Mouse (Mus musculus): ENCODE data around the gene Ctss. TPM values are rescaled to one million over a fixed set of nuclear protein-coding genes. Genes with fewer than 3 reads are reported as not detected.

Gene Ctss
- 14.1 and 20.2 TPM in 2 replicates for total RNA-seq (2021)
- long read RNA-seq, transcript Ctss-202 (8 exons, 1,355 nt) = major isoform, 27 of 33 reads
- long read RNA-seq, partial matches to known transcripts = 3 of 33 reads
- long read RNA-seq, other reads (novel, unspliced or antisense) = 0 of 33 reads

DNA sequence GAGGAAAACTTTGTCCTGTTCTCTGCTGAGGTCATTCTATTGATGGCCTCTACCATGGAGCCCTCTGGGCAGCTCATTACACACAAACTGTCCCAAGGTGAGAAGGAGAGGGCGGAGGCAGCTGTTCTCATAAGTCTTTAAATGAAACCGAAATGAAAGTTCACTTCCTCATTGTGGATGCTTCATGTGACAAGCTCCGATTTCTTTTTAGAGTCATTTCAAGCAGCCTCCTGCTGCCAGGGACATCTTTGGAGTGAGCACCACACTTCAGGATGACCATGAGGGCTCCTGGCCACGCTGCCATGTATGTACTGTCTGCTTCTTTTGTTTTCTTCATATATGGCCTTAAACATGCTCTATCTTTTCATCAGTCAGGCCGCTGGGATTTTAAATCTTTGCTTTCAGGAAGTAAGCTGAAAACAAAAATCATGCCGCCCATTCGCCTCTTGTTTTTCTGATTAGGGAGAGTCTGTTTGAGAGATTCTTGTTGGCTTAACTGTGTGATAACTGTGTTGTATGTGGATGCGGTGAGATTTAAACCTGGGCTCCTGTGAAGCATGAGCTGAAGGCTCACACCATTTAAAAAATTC, at the start of gene Ctss:
Gene Ctss (plus strand): TSS at position 165 of the 590 bp plus-strand sequence.
- no peak for DNase-seq

GRCm38 (mm10) chr3:95478966-95479365, 47.6 kb upstream of the Ctss start:
- no peak for DNase-seq

DNA sequence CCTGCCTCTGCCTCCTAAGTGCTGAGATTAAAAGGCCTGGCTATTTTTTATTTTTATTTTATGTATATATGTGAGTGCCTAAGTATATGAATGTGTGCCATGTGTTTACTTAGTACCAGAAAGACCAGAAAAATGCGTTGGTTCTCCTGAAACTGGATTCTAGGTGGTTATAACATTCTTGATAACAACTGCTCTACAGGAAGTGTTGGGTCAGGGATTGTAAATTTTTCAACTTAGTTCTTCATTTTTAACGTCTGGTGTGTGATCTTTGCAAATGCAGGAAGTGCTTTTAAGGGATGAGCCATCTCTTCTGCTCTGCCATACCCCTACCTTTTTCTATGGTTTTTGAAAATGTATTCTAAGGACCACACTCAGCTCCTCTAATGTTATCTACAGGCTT, 40.2 kb upstream of the Ctss start:
- no peak for DNase-seq

DNA sequence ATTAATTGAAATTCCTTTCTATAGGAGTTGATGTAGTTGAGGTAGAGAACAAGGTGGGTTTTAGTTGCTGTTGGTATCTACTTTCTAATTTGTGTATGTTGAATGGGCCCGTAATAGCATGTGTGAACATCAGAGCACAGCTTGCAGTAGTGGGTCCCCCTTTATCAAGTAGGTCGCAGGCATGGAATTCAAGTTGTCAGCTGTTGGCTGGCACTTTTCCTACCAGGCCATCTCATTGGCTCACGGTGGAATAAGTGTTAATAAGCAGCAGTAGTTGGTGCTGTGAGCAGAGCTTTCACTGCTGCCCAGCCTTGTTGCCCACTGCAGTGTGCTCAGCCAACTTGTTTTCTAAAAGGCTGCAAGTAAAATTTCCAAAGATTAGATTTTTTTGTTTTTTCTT, 37.9 kb upstream of the Ctss start:
- no peak for DNase-seq

- no peak for DNase-seq
These were observed 36.3 kb upstream of the Ctss start for GRCm38 (mm10) chr3:95490238-95490637.

DNA sequence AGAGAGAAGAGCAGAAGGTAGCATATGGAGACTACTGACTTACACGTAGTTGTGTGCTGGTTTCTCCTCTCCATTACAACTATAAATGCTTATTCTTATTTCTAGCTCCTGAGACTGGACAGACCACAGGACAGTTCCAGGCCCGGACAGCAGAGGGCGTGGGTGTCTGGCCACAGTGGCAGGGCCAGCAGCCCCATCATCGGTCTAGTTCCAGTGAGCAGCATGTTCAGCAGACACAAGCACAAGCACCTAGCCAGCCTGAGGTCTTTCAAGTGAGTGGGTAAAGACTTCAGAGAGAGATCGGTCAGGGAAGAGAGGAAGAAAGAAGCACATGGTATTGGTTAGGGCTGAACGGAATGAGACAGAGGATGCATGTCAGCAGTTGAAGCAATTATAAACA, 32.2 kb upstream of the Ctss start:
- peak; percentile 70 for DNase-seq

- no peak for DNase-seq
These were observed 28.4 kb upstream of the Ctss start for GRCm38 (mm10) chr3:95498229-95498628.

DNA sequence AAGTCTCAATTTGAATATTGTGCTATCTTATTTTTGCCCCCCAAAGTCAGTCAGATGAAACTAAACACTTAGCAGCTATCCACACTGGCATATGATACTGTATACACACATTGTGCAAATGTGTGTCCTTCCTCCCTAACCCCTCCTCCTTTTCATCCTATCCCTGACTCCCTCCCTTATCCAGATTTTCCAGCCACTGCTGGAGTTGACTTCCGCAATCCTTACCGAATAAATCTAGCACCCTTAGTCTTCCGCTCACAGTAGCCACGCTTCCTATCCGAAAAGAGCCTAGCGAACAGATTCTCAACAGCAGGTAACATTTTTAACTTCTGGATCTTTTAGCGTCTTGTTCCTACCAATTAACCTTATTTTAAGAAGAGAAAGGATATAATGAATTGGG, 27.6 kb upstream of the Ctss start, which contains the start of gene Ctsk:
Gene Ctsk (plus strand): TSS at position 233 of the 400 bp plus-strand sequence.
- DNase-seq = no peak

- no peak for DNase-seq
These were observed 27.0 kb upstream of the Ctss start for GRCm38 (mm10) chr3:95499496-95500140.

DNA sequence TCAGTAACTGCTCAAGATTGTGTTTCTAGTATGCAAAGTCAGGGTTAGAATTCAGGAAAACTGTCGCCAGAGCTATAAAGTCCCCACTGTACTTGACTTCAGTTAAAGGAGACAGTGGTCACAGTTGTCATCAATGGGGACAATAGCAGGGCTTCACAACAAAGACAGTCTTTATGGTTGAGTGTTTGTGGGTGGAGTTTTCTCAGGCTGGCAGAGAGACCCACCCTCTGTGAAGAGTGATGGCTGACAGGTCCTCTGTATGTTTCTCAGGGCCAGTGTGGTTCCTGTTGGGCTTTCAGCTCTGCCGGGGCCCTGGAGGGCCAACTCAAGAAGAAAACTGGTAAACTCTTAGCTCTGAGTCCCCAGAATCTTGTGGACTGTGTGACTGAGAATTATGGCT, 24.3 kb upstream of the Ctss start:
- no peak for DNase-seq

DNA sequence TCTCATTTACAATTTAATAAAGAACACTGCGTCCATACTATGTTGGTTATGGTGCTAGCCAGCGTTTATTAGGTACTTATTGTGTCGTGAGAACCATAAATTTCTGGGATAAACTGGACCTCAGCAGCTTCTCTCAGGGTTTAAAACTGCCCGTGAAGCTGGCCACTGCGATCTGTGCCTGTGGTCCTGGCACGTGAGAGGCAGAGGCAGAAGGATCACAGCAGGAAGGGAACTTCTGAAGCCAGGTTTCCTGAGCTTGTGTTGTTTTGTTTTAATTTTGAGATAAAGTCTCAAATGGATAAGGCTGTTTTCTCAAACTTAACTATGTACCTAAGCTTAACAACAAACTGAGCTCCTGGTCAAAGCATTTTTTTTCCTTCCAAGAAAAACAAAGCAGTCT, 17.2 kb upstream of the Ctss start:
- DNase-seq = no peak

GRCm38 (mm10) chr3:95511611-95512180, 14.9 kb upstream of the Ctss start:
- peak; percentile 14 for DNase-seq

GRCm38 (mm10) chr3:95516614-95517041, 10.0 kb upstream of the Ctss start:
- no peak for DNase-seq

DNA sequence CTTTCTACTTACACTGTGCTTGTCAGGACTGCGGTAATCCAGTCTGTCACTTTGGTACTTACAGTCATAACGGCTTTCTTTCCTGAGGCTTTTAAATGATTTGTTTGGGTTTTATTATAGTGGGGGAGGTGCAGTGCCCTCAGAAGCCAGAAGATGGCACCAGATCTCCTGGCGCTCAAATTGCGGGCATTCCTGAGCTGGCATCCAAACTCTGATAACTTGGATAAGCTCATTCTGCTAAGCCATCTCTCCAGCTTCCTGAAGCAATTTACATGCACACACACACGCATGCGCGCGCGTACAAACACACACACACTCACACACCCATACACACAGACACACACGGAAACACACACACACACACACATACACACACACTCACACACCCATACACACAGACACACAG, 9.1 kb upstream of the Ctss start:
- DNase-seq = peak; percentile 60

DNA sequence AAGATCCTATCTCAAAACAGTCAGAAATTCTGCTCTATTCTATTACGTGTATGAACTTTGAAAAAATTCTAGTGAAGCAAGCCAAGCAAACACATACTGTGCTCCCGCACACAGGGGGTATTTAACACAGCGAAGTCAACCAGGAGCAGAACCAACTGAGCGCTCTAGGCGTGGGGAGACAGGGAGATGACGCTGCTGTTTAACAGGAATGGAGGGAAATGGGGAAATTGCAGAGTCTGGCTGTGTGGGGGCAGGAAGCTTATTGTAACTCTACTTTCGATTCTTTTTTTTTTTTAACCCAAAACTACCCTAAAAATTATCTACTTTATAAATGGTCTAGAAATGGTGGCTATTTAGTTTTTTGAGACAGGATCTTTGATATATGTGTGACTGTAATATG, 7.7 kb upstream of the Ctss start:
- DNase-seq = no peak

DNA sequence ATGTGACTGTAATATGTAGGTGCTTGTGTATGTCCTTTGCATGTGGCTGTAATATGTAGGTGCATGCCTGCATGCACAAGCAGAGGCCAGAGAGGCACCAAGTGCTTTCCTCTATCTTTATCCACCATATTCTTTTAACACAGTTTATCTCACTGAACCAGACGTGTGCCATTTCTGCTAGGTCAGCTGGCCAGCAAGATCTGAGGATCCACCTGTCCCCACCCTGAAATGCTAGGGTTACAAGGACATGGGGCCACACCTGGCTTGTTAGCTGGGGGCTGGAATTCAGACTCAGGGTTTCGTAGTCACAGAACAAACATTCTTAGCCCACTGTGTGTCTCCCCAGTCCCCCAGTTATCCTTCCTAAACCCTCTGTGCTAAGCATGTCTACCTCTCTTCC, 7.3 kb upstream of the Ctss start:
- DNase-seq = no peak

- DNase-seq = no peak
These were observed 6.5 kb upstream of the Ctss start for GRCm38 (mm10) chr3:95520100-95520499.

- DNase-seq = no peak
These were observed 5.4 kb upstream of the Ctss start for GRCm38 (mm10) chr3:95521168-95521567.

DNA sequence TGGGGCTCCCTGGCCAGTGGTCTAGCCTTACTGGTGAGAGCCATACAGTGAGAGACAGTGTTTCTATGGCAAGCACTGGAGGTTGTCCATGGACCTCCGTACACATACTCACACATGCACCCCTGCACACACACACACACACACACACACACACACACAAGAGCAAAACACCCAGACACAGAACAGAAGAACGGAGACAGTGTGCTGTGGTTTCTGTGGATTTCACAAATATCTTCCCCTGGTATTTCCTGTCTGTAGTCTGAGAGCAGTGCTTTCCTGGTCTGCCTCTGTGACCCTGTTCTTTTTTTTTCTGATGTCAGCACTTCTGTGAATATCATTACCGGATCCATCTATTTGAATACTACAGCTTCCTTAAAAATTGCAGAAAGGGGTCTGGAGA, 2.9 kb upstream of the Ctss start:
- no peak for DNase-seq

- no peak for DNase-seq
These were observed 1.9 kb upstream of the Ctss start for GRCm38 (mm10) chr3:95524673-95525072.

DNA sequence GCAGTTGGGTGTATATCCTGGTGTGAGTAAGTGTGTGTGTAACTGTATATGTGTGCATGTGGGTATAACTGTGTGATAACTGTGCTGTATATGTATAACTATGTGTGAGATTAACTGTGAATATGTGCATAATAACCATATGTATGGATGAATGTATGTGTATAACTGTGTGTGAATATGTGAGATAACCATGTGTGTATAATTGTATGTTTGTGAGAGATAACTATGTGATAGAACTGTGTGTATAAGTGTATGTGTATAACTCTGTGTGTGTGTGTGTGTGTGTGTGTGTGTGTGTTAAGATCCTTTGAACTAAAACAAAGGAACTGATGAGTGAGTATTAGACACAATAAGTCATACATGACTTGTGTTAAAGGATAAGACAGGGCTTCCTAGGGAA, 475 bp upstream of the Ctss start:
- no peak for DNase-seq

GRCm38 (mm10) chr3:95529814-95530213, 3.2 kb downstream of the Ctss start:
- no peak for DNase-seq

- DNase-seq = no peak
These were observed 4.4 kb downstream of the Ctss start for GRCm38 (mm10) chr3:95531025-95531424.

DNA sequence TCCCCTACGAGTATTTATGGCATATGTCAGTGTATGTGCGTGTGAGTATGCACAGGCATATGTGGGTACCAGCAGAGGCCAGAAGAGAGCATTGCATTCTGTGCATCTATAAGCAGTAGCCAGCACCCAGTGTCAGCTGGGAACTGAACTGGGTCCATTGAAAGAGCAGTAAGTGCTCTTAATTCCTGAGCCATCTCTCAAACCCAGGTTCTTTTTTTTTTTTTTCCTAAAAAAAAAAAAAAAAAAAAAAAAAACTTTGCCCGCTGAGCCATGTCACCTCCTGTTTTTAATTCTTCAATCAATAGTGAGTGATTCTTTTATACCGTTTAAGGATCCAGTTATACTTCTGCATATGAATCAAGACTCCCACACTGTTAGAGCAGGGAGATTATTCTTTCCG, 6.8 kb downstream of the Ctss start:
- DNase-seq = no peak
